Mouse (Mus musculus): ENCODE data around the gene Tnk2. TPM values are rescaled to one million over a fixed set of nuclear protein-coding genes. Genes with fewer than 3 reads are reported as not detected.
A peak's percentile ranks its signal among the peaks of the same experiment; 100 is the strongest.

Gene Tnk2
- total and polyA plus RNA-seq, 3 experiments: 14.7 to 62.2 (median 31.9) TPM

- dilution Hi-C loops (cut with MboI; ENCODE audit: extremely low pct_ligation_motif_present, extremely low pct_unique_long_range_greater_than_20kb, low sequenced_read_pairs): no loop called here
- H3K4me1 ChIP-seq (ENCODE audit: control insufficient read depth in 1 of 2, insufficient read depth in 2 of 2): peaks cover 7 to 37% of the 10 kb centered on the region in 2 experiments; a peak in 3 of 4 replicates
- TF ChIP-seq SIN3A (IDR thresholded peaks at IDR 0.05; ENCODE audit: low read length) (no peak), POLR2AphosphoS2 (IDR thresholded peaks at IDR 0.05; ENCODE audit: low read depth, low read length) (peak; percentile 81; the same call in 1 of the 2 replicates)
- H3K27ac ChIP-seq (ENCODE audit: insufficient read depth, low read depth): no peak overlapping the region
- no peak for DNase-seq (ENCODE audit: extremely low read depth)
- H3K9ac ChIP-seq (ENCODE audit: insufficient read depth, low read depth): no peak overlapping the region
- no peak overlapping the region for H3K4me3 ChIP-seq (replicated peaks in 1 of 3; ENCODE audit: low read depth in 2 of 3, low read length in 2 of 3, poor library complexity in 1 of 3)
- H3K36me3 ChIP-seq (replicated peaks in 1 of 2; ENCODE audit: control insufficient read depth in 1 of 2, insufficient read depth in 1 of 2, low read length in 1 of 2): peaks cover 13 to 48% of the 10 kb centered on the region in 2 experiments
- in situ Hi-C loops (cut with MboI; ENCODE audit: low pct_ligation_motif_present, low pct_unique_long_range_greater_than_20kb, low sequenced_read_pairs): loop anchor here (5.0 kb wide), 2 partner anchors 39 to 121 kb away; no protein-coding TSS in a partner anchor
- no peaks in the 10 kb centered on the region for H3K27me3 ChIP-seq (replicated peaks)
- H3K9me3 ChIP-seq (replicated peaks; ENCODE audit: low read length): no peaks in the 10 kb centered on the region
- H3K4me2 ChIP-seq (ENCODE audit: insufficient read depth, low read depth, poor library complexity, severe bottlenecking): no peak overlapping the region
- H3K79me2 ChIP-seq (replicated peaks; ENCODE audit: control insufficient read depth, extremely low read depth, insufficient read depth, poor library complexity, severe bottlenecking): no peaks in the 10 kb centered on the region
Observed at GRCm38 (mm10) chr16:32633486-32634012, 10.1 kb upstream of the Tnk2 start.

- no peaks in the 10 kb centered on the region for H3K9me3 ChIP-seq (replicated peaks; ENCODE audit: low read length)
- in situ Hi-C loops (cut with MboI; ENCODE audit: low pct_ligation_motif_present, low pct_unique_long_range_greater_than_20kb, low sequenced_read_pairs) (loop anchor here (5.0 kb wide), 2 partner anchors 38 to 122 kb away; no protein-coding TSS in a partner anchor), dilution Hi-C loops (cut with MboI; ENCODE audit: extremely low pct_ligation_motif_present, extremely low pct_unique_long_range_greater_than_20kb, low sequenced_read_pairs) (no loop called here)
- H3K79me2 ChIP-seq (replicated peaks; ENCODE audit: control insufficient read depth, extremely low read depth, insufficient read depth, poor library complexity, severe bottlenecking): no peaks in the 10 kb centered on the region
- no peak overlapping the region for H3K4me3 ChIP-seq (replicated peaks in 1 of 3; ENCODE audit: low read depth in 2 of 3, low read length in 2 of 3, poor library complexity in 1 of 3)
- DNase-seq (ENCODE audit: extremely low read depth): peak; percentile 49
- TF ChIP-seq SMC3 (IDR thresholded peaks at IDR 0.05; ENCODE audit: low read depth, low read length) (no peak), RAD21 (IDR thresholded peaks at IDR 0.05; ENCODE audit: low read depth, low read length) (no peak), BHLHE40 (IDR thresholded peaks at IDR 0.05; ENCODE audit: low read depth, low read length) (peak; percentile 60; the same call in 1 of the 2 replicates), ZMIZ1 (IDR thresholded peaks at IDR 0.05; ENCODE audit: low read depth, low read length) (peak; percentile 46; the same call in 1 of the 2 replicates), ZNF384 (IDR thresholded peaks at IDR 0.05; ENCODE audit: low read depth, low read length) (no peak), IRF4 (IDR thresholded peaks at IDR 0.05; ENCODE audit: low read depth, low read length) (no peak), MAX (IDR thresholded peaks at IDR 0.05; ENCODE audit: low read length) (no peak), RCOR1 (conservative IDR thresholded peaks at IDR 0.05; ENCODE audit: low read depth, low read length) (no peak)
- no peak overlapping the region for H3K27ac ChIP-seq (ENCODE audit: insufficient read depth, low read depth)
- peaks cover 10 to 42% of the 10 kb centered on the region in 2 experiments for H3K36me3 ChIP-seq (replicated peaks in 1 of 2; ENCODE audit: control insufficient read depth in 1 of 2, insufficient read depth in 1 of 2, low read length in 1 of 2)
- peaks cover 7 to 40% of the 10 kb centered on the region in 2 experiments; a peak in 3 of 4 replicates for H3K4me1 ChIP-seq (ENCODE audit: control insufficient read depth in 1 of 2, insufficient read depth in 2 of 2)
- no peak overlapping the region for H3K9ac ChIP-seq (ENCODE audit: insufficient read depth, low read depth)
- no peak overlapping the region for H3K4me2 ChIP-seq (ENCODE audit: insufficient read depth, low read depth, poor library complexity, severe bottlenecking)
- H3K27me3 ChIP-seq (replicated peaks): no peaks in the 10 kb centered on the region
Observed at GRCm38 (mm10) chr16:32634183-32634582, 9.5 kb upstream of the Tnk2 start.

- Histone ChIP-seq H3K27ac (ENCODE audit: insufficient read depth, low read depth) (no peak overlapping the region), H3K9ac (ENCODE audit: insufficient read depth, low read depth) (no peak overlapping the region), H3K4me2 (ENCODE audit: insufficient read depth, low read depth, poor library complexity, severe bottlenecking) (no peak overlapping the region), H3K9me3 (replicated peaks; ENCODE audit: low read length) (no peaks in the 10 kb centered on the region), H3K79me2 (replicated peaks; ENCODE audit: control insufficient read depth, extremely low read depth, insufficient read depth, poor library complexity, severe bottlenecking) (no peaks in the 10 kb centered on the region), H3K27me3 (replicated peaks) (no peaks in the 10 kb centered on the region), H3K36me3 (replicated peaks in 1 of 2; ENCODE audit: control insufficient read depth in 1 of 2, insufficient read depth in 1 of 2, low read length in 1 of 2) (peaks cover 10 to 33% of the 10 kb centered on the region in 2 experiments), H3K4me3 (replicated peaks in 1 of 3; ENCODE audit: low read depth in 2 of 3, low read length in 2 of 3, poor library complexity in 1 of 3) (no peak overlapping the region), H3K4me1 (ENCODE audit: control insufficient read depth in 1 of 2, insufficient read depth in 2 of 2) (peaks cover 7 to 35% of the 10 kb centered on the region in 2 experiments; a peak in 3 of 4 replicates)
- in situ Hi-C loops (cut with MboI; ENCODE audit: low pct_ligation_motif_present, low pct_unique_long_range_greater_than_20kb, low sequenced_read_pairs): no loop called here
- dilution Hi-C loops (cut with MboI; ENCODE audit: extremely low pct_ligation_motif_present, extremely low pct_unique_long_range_greater_than_20kb, low sequenced_read_pairs): no loop called here
- peak; percentile 57 for TF ChIP-seq SMC3 (IDR thresholded peaks at IDR 0.05; ENCODE audit: low read depth, low read length)
- TF ChIP-seq ETS1 (conservative IDR thresholded peaks at IDR 0.05; ENCODE audit: low read depth, low read length): no peak
- TF ChIP-seq RAD21 (IDR thresholded peaks at IDR 0.05; ENCODE audit: low read depth, low read length): peak; percentile 33
- no peak for TF ChIP-seq RCOR1 (conservative IDR thresholded peaks at IDR 0.05; ENCODE audit: low read depth, low read length)
- TF ChIP-seq CTCF (conservative IDR thresholded peaks at IDR 0.05 in 1 of 2, IDR thresholded peaks at IDR 0.05 in 1 of 2; ENCODE audit: low read depth in 2 of 2, low read length in 2 of 2): peak in 1 of 2 experiments; percentile 60; a peak in 2 of 4 replicates
- no peak for TF ChIP-seq NELFE (IDR thresholded peaks at IDR 0.05; ENCODE audit: low read depth, low read length)
- DNase-seq (ENCODE audit: extremely low read depth): no peak
Observed at GRCm38 (mm10) chr16:32635314-32635713, 8.4 kb upstream of the Tnk2 start.
